Mouse (Mus musculus) ES-E14 (cell line): ENCODE data around the gene Myo5a. TPM values are rescaled to one million over a fixed set of nuclear protein-coding genes. Genes with fewer than 3 reads are reported as not detected.

Source experiments
- DNase-seq: peaks from one replicate; pipeline ENCODE4 v3.0.0-alpha.2; 2013; ENCODE audit warnings: low read depth, low spot score
- H3K27ac ChIP-seq: 2 replicates; pipeline ENCODE4 v1.5.1; 2012; ENCODE audit warnings: low read depth, mild to moderate bottlenecking, low read length, moderate library complexity, mixed read lengths; ENCODE audit not compliant: poor library complexity, insufficient read depth, severe bottlenecking
- H3K36me3 ChIP-seq: 2 replicates; pipeline ENCODE4 v1.6.1; 2012; ENCODE audit warnings: mild to moderate bottlenecking, low read length, moderate library complexity, mixed read lengths; ENCODE audit not compliant: control insufficient read depth, poor library complexity, insufficient read depth, severe bottlenecking
- H3K4me1 ChIP-seq, 2 experiments: fragments of 150-350 bp in 1 of 2; sonication (generic) in 1 of 2; 2 replicates each; pipeline ENCODE4 v1.6.1; 2012; ENCODE audit warnings: low read length in 2 of 2, mild to moderate bottlenecking in 1 of 2, mixed read lengths in 1 of 2; ENCODE audit not compliant: control insufficient read depth in 2 of 2, insufficient read depth in 2 of 2, poor library complexity in 1 of 2
- H3K4me3 ChIP-seq, 2 experiments: fragments of 150-350 bp in 1 of 2; sonication (generic) in 1 of 2; 2 replicates each; pipeline ENCODE4 v1.5.1; 2012; ENCODE audit warnings: low read length in 2 of 2, low read depth in 1 of 2, mild to moderate bottlenecking in 1 of 2, mixed read lengths in 1 of 2; ENCODE audit not compliant: insufficient read depth in 1 of 2, poor library complexity in 1 of 2, severe bottlenecking in 1 of 2
- H3K9ac ChIP-seq: 2 replicates; pipeline ENCODE4 v1.6.1; 2012; ENCODE audit warnings: low read depth, mild to moderate bottlenecking, low read length, mixed read lengths; ENCODE audit not compliant: poor library complexity, insufficient read depth, severe bottlenecking
- H3K9me3 ChIP-seq: fragments of 150-350 bp; sonication (generic); 2 replicates; pipeline ENCODE4 v1.6.1; 2012; ENCODE audit warnings: low read depth, mild to moderate bottlenecking, low read length; ENCODE audit not compliant: control insufficient read depth, insufficient read depth
- CHD2 ChIP-seq: IDR thresholded peaks from 2 replicates; pipeline ENCODE4 v1.6.1; 2014; ENCODE audit warnings: mild to moderate bottlenecking, low read depth, low read length, inconsistent platforms
- HCFC1 ChIP-seq: IDR thresholded peaks from 2 replicates; pipeline ENCODE4 v1.6.1; 2012; ENCODE audit warnings: low read length, inconsistent platforms, borderline replicate concordance; ENCODE audit not compliant: insufficient read depth
- MAFK ChIP-seq: IDR thresholded peaks from 2 replicates; pipeline ENCODE4 v1.6.1; 2014; ENCODE audit warnings: mild to moderate bottlenecking, low read depth, low read length, inconsistent platforms; ENCODE audit not compliant: insufficient read depth
- ZC3H11A ChIP-seq: IDR thresholded peaks from 2 replicates; pipeline ENCODE4 v1.6.1; 2012; ENCODE audit warnings: low read depth, mild to moderate bottlenecking, inconsistent platforms, low read length, borderline replicate concordance
- ZNF384 ChIP-seq: IDR thresholded peaks from 2 replicates; pipeline ENCODE4 v1.6.1; 2012; ENCODE audit warnings: low read depth, low read length, inconsistent platforms
- in situ Hi-C, 2 experiments: fragments of 600-800 bp; cut with MboI; formaldehyde crosslinking; loops; one replicate each; pipeline ENCODE4 v1.15.1; 2025; ENCODE audit warnings: low sequenced_read_pairs in 2 of 2, inconsistent platforms in 1 of 2; ENCODE audit not compliant: unreplicated experiment in 2 of 2
- total RNA-seq: library from RNA; depleted of rRNA; stranded (reverse); fragments of 300-350 nt; gene quantifications from 2 replicates; pipeline ENCODE4 v1.2.3, GENCODE M21; 2012

The Myo5a gene
- total RNA-seq, 1 experiment: 60.2 TPM

GRCm38 (mm10) chr9:75102131-75102530 lies 31.3 kb downstream of the Myo5a start:
- Histone ChIP-seq H3K36me3 (no peaks in the 10 kb centered on the region), H3K9me3 (no peaks in the 10 kb centered on the region), H3K4me3 (no peak overlapping the region), H3K4me1 (no peaks in the 10 kb centered on the region), H3K27ac (no peak overlapping the region), H3K9ac (no peak overlapping the region)
- TF ChIP-seq CHD2 (no peak), MAFK (no peak), ZNF384 (no peak), ZC3H11A (no peak), HCFC1 (no peak)
- no peak for DNase-seq
- in situ Hi-C loops: no loop called here

- Histone ChIP-seq H3K36me3 (no peaks in the 10 kb centered on the region), H3K4me3 (no peak overlapping the region), H3K27ac (no peak overlapping the region), H3K9me3 (no peaks in the 10 kb centered on the region), H3K9ac (no peak overlapping the region), H3K4me1 (no peaks in the 10 kb centered on the region)
- in situ Hi-C loops: no loop called here
- no peak for TF ChIP-seq HCFC1
- no peak for TF ChIP-seq ZC3H11A
- TF ChIP-seq CHD2: no peak
- TF ChIP-seq MAFK: no peak
- no peak for TF ChIP-seq ZNF384
- no peak for DNase-seq
These were observed 45.9 kb downstream of the Myo5a start for GRCm38 (mm10) chr9:75116571-75117177.

GRCm38 (mm10) chr9:75121126-75121525 lies 50.3 kb downstream of the Myo5a start:
- Histone ChIP-seq H3K9me3 (no peaks in the 10 kb centered on the region), H3K4me1 (no peaks in the 10 kb centered on the region), H3K4me3 (no peak overlapping the region), H3K36me3 (no peaks in the 10 kb centered on the region), H3K27ac (no peak overlapping the region), H3K9ac (no peak overlapping the region)
- TF ChIP-seq MAFK (no peak), ZNF384 (no peak), ZC3H11A (no peak), HCFC1 (no peak), CHD2 (no peak)
- DNase-seq: no peak
- in situ Hi-C loops: no loop called here

- no peak overlapping the region for H3K4me3 ChIP-seq
- DNase-seq: no peak
- H3K4me1 ChIP-seq: no peaks in the 10 kb centered on the region
- no peak overlapping the region for H3K9ac ChIP-seq
- no peaks in the 10 kb centered on the region for H3K36me3 ChIP-seq
- TF ChIP-seq CHD2 (no peak), MAFK (no peak), ZNF384 (no peak), HCFC1 (no peak), ZC3H11A (no peak)
- in situ Hi-C loops: no loop called here
- H3K9me3 ChIP-seq: no peaks in the 10 kb centered on the region
- no peak overlapping the region for H3K27ac ChIP-seq
These were observed 53.4 kb downstream of the Myo5a start for GRCm38 (mm10) chr9:75124201-75124721.

- no peak overlapping the region for H3K4me3 ChIP-seq
- H3K36me3 ChIP-seq: peaks cover 2% of the 10 kb centered on the region; the same call in 1 of the 2 replicates
- in situ Hi-C loops: no loop called here
These were observed 59.7 kb downstream of the Myo5a start for GRCm38 (mm10) chr9:75130553-75130952.

More at GRCm38 (mm10) chr9:75130553-75130952, 59.7 kb downstream of the Myo5a start:
- DNase-seq: no peak
- Histone ChIP-seq H3K27ac (no peak overlapping the region), H3K9me3 (no peaks in the 10 kb centered on the region), H3K4me1 (no peaks in the 10 kb centered on the region), H3K9ac (no peak overlapping the region)
- TF ChIP-seq ZC3H11A (no peak), MAFK (no peak), HCFC1 (no peak), ZNF384 (no peak), CHD2 (no peak)
